Mouse (Mus musculus) heart, adult 2 months (tissue): ENCODE results near the gene Plcg1. TPM values are rescaled to one million over a fixed set of nuclear protein-coding genes. Genes with fewer than 3 reads are reported as not detected.

Source experiments
- DNase-seq, 2 experiments: peaks; one replicate each; pipeline ENCODE4 v3.0.0; 2021
- H3K27ac ChIP-seq: fragments of 200-600 bp; 2 replicates; pipeline ENCODE4 v1.8.1; 2022
- H3K27me3 ChIP-seq: fragments of 200-500 bp; 2 replicates; pipeline ENCODE4 v1.6.1; 2012; ENCODE audit warnings: mild to moderate bottlenecking, low read length, inconsistent platforms, mixed read lengths; ENCODE audit not compliant: control insufficient read depth, insufficient read depth
- H3K36me3 ChIP-seq: fragments of 200-500 bp; 2 replicates; pipeline ENCODE4 v1.6.1; 2012; ENCODE audit warnings: low read length, inconsistent platforms; ENCODE audit not compliant: control insufficient read depth, insufficient read depth
- H3K4me1 ChIP-seq: fragments of 200-500 bp; 2 replicates; pipeline ENCODE4 v1.6.1; 2011; ENCODE audit warnings: low read length; ENCODE audit not compliant: control insufficient read depth, insufficient read depth
- H3K4me3 ChIP-seq: fragments of 200-600 bp; 2 replicates; pipeline ENCODE4 v1.8.1; 2022
- H3K79me2 ChIP-seq: fragments of 200-500 bp; replicated peaks from 2 replicates; pipeline ENCODE4 v1.6.1; 2012; ENCODE audit warnings: mild to moderate bottlenecking, inconsistent platforms, low read length, moderate library complexity, mixed read lengths; ENCODE audit not compliant: control insufficient read depth, insufficient read depth
- H3K9ac ChIP-seq: fragments of 200-500 bp; 2 replicates; pipeline ENCODE4 v1.6.1; 2012; ENCODE audit warnings: low read depth, mild to moderate bottlenecking, control low read depth, inconsistent platforms, low read length, mixed read lengths
- CTCF ChIP-seq: fragments of 200-600 bp; IDR thresholded peaks from 2 replicates; pipeline ENCODE4 v1.8.1; 2022; ENCODE audit warnings: antibody characterized with exemption, mild to moderate bottlenecking, moderate library complexity
- EP300 ChIP-seq: fragments of 200-500 bp; IDR thresholded peaks from 2 replicates; pipeline ENCODE4 v1.6.1; 2011; ENCODE audit warnings: low read depth, low read length, control low read depth; ENCODE audit not compliant: insufficient read depth
- POLR2A ChIP-seq: fragments of 200-500 bp; IDR thresholded peaks from 2 replicates; pipeline ENCODE4 v1.6.1; 2011; ENCODE audit warnings: mild to moderate bottlenecking, low read depth, low read length, control low read depth; ENCODE audit not compliant: insufficient read depth
- WGBS: fragments of 180-500 bp; shearing (Covaris S2); methylation state at CpG from one replicate; pipeline ENCODE4 v1.1.7; 2018; 5-methylcytosine and 5-hydroxymethylcytosine counted together
- intact Hi-C: fragments of 180-260 bp; cut with DNase I; formaldehyde crosslinking; loops from one replicate; pipeline ENCODE4 v1.15.1; 2025
- polyA plus RNA-seq: library from polyadenylated mRNA; depleted of rRNA; stranded (reverse); fragments of >200 nt; gene quantifications from 2 replicates; pipeline ENCODE4 v1.2.3, GENCODE M21; 2012
- total RNA-seq, 2 experiments: library from RNA; stranded (reverse); gene quantifications; 2 replicates each; pipeline ENCODE4 v1.2.3; 2021

The Plcg1 gene
- total and polyA plus RNA-seq, 3 experiments, result 45.8 to 67.2 (median 56.4) TPM

- peaks cover 2% of the 10 kb centered on the region for H3K79me2 ChIP-seq
- H3K9ac ChIP-seq, result no peak overlapping the region
- DNase-seq, result no peak
- H3K4me3 ChIP-seq, result no peak overlapping the region
- intact Hi-C loops, result loop anchor here (2.0 kb wide), 1 partner anchor 56 kb away; no protein-coding TSS in a partner anchor
- peak overlapping the region; percentile 54 for H3K27ac ChIP-seq
- peaks cover 23% of the 10 kb centered on the region for H3K36me3 ChIP-seq
- no peaks in the 10 kb centered on the region for H3K27me3 ChIP-seq
- WGBS, result 50% methylated on average over 1 of the region's 1 CpGs
- TF ChIP-seq POLR2A, result no peak
- peak; percentile 69; the same call in 1 of the 2 replicates for TF ChIP-seq EP300
- TF ChIP-seq CTCF, result no peak
- peaks cover 13% of the 10 kb centered on the region for H3K4me1 ChIP-seq
These were observed 57.9 kb downstream of the Plcg1 start for GRCm38 (mm10) chr2:160789046-160789445.

- H3K4me1 ChIP-seq, result peaks cover 13% of the 10 kb centered on the region
- DNase-seq, result no peak
- H3K79me2 ChIP-seq, result peaks cover 2% of the 10 kb centered on the region
- no peaks in the 10 kb centered on the region for H3K27me3 ChIP-seq
- peaks cover 23% of the 10 kb centered on the region for H3K36me3 ChIP-seq
- no peak overlapping the region for H3K9ac ChIP-seq
- TF ChIP-seq POLR2A, result no peak
- intact Hi-C loops, result loop anchor here (2.0 kb wide), 2 partner anchors 17 to 57 kb away; no protein-coding TSS in a partner anchor
- H3K4me3 ChIP-seq, result no peak overlapping the region
- peak overlapping the region; percentile 54 for H3K27ac ChIP-seq
These were observed 58.6 kb downstream of the Plcg1 start for GRCm38 (mm10) chr2:160789741-160790140.

GRCm38 (mm10) chr2:160793117-160793516, 62.0 kb downstream of the Plcg1 start:
- TF ChIP-seq POLR2A (no peak), CTCF (peak; percentile 74)
- DNase-seq, result no peak
- 44% methylated on average over 2 of the region's 2 CpGs for WGBS
- peaks cover 17% of the 10 kb centered on the region for H3K4me1 ChIP-seq
- intact Hi-C loops, result no loop called here
- H3K27me3 ChIP-seq, result no peaks in the 10 kb centered on the region
- H3K79me2 ChIP-seq, result peaks cover 2% of the 10 kb centered on the region
- H3K9ac ChIP-seq, result no peak overlapping the region
- no peak overlapping the region for H3K4me3 ChIP-seq
- H3K27ac ChIP-seq, result peak overlapping the region; percentile 5
- peaks cover 24% of the 10 kb centered on the region for H3K36me3 ChIP-seq

GRCm38 (mm10) chr2:160796973-160797372, 65.9 kb downstream of the Plcg1 start:
- 0 out of 2 replicates have a peak overlapping the region, but pooled peaks have one; percentile 6 for H3K9ac ChIP-seq
- H3K79me2 ChIP-seq, result no peaks in the 10 kb centered on the region
- no peaks in the 10 kb centered on the region for H3K27me3 ChIP-seq
- 15% methylated on average over 2 of the region's 2 CpGs for WGBS
- peaks cover 16% of the 10 kb centered on the region for H3K4me1 ChIP-seq
- no peak overlapping the region for H3K4me3 ChIP-seq
- intact Hi-C loops, result no loop called here
- DNase-seq, result peak; percentile 69 to 82
- TF ChIP-seq EP300 (no peak), POLR2A (no peak), CTCF (no peak)
- peak overlapping the region; percentile 80 for H3K27ac ChIP-seq
- peaks cover 33% of the 10 kb centered on the region for H3K36me3 ChIP-seq

- no peak overlapping the region for H3K9ac ChIP-seq
- no peaks in the 10 kb centered on the region for H3K27me3 ChIP-seq
- H3K79me2 ChIP-seq, result peaks cover 3% of the 10 kb centered on the region; the same call in 1 of the 2 replicates
- intact Hi-C loops, result no loop called here
- H3K27ac ChIP-seq, result peak overlapping the region; percentile 80
- H3K4me1 ChIP-seq, result peaks cover 14% of the 10 kb centered on the region
- TF ChIP-seq EP300 (no peak), POLR2A (no peak), CTCF (no peak)
- H3K4me3 ChIP-seq, result no peak overlapping the region
- DNase-seq, result no peak
- WGBS, result 97% methylated on average over 1 of the region's 1 CpGs
- H3K36me3 ChIP-seq, result peaks cover 27% of the 10 kb centered on the region
These were observed 67.1 kb downstream of the Plcg1 start for GRCm38 (mm10) chr2:160798206-160798605.

GRCm38 (mm10) chr2:160800967-160801366, 69.9 kb downstream of the Plcg1 start:
- WGBS, result 100% methylated on average over 1 of the region's 1 CpGs
- Histone ChIP-seq H3K4me3 (no peak overlapping the region), H3K79me2 (peaks cover 3% of the 10 kb centered on the region; the same call in 1 of the 2 replicates), H3K27me3 (no peaks in the 10 kb centered on the region), H3K36me3 (peaks cover 44% of the 10 kb centered on the region), H3K4me1 (peaks cover 26% of the 10 kb centered on the region), H3K9ac (no peak overlapping the region), H3K27ac (no peak overlapping the region)
- TF ChIP-seq CTCF (no peak), EP300 (no peak), POLR2A (no peak)
- intact Hi-C loops, result no loop called here
- no peak for DNase-seq
